Mouse (Mus musculus) embryonic fibroblast, embryonic 13.5 days (primary cell): ENCODE results near the gene Eomes.

Source experiments
- CTCF ChIP-seq: IDR thresholded peaks from 2 replicates; pipeline ENCODE4 v1.5.1; 2011; ENCODE audit warnings: mild to moderate bottlenecking, control low read depth, low read length, moderate library complexity, borderline replicate concordance; ENCODE audit not compliant: insufficient read depth
- POLR2A ChIP-seq: IDR thresholded peaks from 2 replicates; pipeline ENCODE4 v1.6.1; 2011; ENCODE audit warnings: low read depth, mild to moderate bottlenecking, control low read depth, low read length, moderate library complexity

DNA sequence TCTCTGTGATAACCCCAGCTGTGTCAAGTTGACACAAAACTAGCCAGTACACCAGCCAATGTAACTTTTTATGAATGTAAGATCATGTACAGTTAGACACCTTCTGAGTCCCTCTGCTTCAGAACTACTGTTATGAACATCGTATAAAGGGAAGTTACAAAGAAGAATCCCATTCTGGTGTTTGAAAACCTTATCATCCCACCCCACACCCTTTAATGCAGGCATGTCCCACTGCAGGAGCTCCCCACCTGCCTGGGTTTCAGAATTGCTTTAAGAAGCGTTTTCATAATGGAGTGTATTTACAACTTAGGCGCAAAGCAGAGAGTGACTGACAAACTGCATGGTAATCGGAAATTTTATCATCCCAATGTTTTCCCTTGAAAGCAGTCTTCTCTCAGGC is 13.2 kb downstream of the Eomes start:
- TF ChIP-seq POLR2A (no peak), CTCF (no peak)
